Comparison of ENCODE assay signal across 34 mouse cellular contexts in genomic region chr17:84895526-84895925, GRCm38 (mm10).
"Had no signal": no experiment of that assay in that cellular context is flagged by ENCODE, and none has a peak within 500 bp of the region (broad histone marks: within the 10 kb centered on the region; RNA-seq: fewer than 3 reads in every experiment).

No protein-coding gene starts in this region.

- H3K4me1 ChIP-seq: heart, embryonic 10.5 days; heart, embryonic 12.5 days; hindbrain, embryonic 10.5 days; hindbrain, embryonic 12.5 days; hindbrain, embryonic 13.5 days had no signal

- ATAC-seq: hindbrain, embryonic 16.5 days; hindbrain, postnatal 0 days; inflammation-experienced regulatory T-cells, adult 6 months; intestine, embryonic 15.5 days; intestine, embryonic 16.5 days; intestine, postnatal 0 days had no signal

- H3K9ac ChIP-seq: heart, embryonic 12.5 days; heart, embryonic 13.5 days; heart, embryonic 15.5 days; hindbrain, embryonic 12.5 days; hindbrain, embryonic 13.5 days; hindbrain, embryonic 14.5 days; hindbrain, embryonic 15.5 days; intestine, embryonic 15.5 days; kidney, embryonic 15.5 days had no signal

- H3K9me3 ChIP-seq: heart, embryonic 10.5 days; heart, embryonic 15.5 days; hindbrain, embryonic 13.5 days; hindbrain, embryonic 15.5 days; intestine, embryonic 15.5 days; kidney, embryonic 15.5 days had no signal

- H3K27me3 ChIP-seq: heart, embryonic 12.5 days; heart, embryonic 13.5 days; heart, embryonic 15.5 days; hindbrain, embryonic 12.5 days; hindbrain, embryonic 13.5 days; hindbrain, embryonic 15.5 days; intestine, embryonic 15.5 days; kidney, embryonic 15.5 days had no signal

- DNase-seq: heart, adult 2 months; heart, postnatal 10 days; heart, postnatal 14 days; heart, postnatal 36 days; heart, postnatal 4 days; kidney, adult 11 months; kidney, adult 18-20 months; kidney, adult 8-10 months; kidney, adult 9 months; kidney, postnatal 14 days; kidney, postnatal 25 days; kidney, postnatal 36 days; kidney, postnatal 4 days; layer of hippocampus, adult 9-11 months; layer of hippocampus, postnatal 36 days had no signal

- H3K27ac ChIP-seq: heart, adult 2 months; heart, embryonic 10.5 days; heart, embryonic 13.5 days; heart, embryonic 15.5 days; hindbrain, embryonic 10.5 days; hindbrain, embryonic 12.5 days; hindbrain, embryonic 13.5 days; hindbrain, embryonic 14.5 days; hindbrain, embryonic 15.5 days; hindbrain, postnatal 0 days; intestine, embryonic 15.5 days; kidney, embryonic 15.5 days; kidney, postnatal 0 days; layer of hippocampus, adult 2 months had no signal

- H3K36me3 ChIP-seq: heart, embryonic 10.5 days; heart, embryonic 12.5 days; heart, embryonic 13.5 days; heart, embryonic 15.5 days; hindbrain, embryonic 10.5 days; hindbrain, embryonic 12.5 days; hindbrain, embryonic 13.5 days; hindbrain, embryonic 15.5 days; intestine, embryonic 15.5 days; kidney, embryonic 15.5 days had no signal

- H3K4me3 ChIP-seq: heart, adult 2 months; heart, embryonic 10.5 days; heart, embryonic 12.5 days; heart, embryonic 13.5 days; heart, embryonic 15.5 days; hindbrain, embryonic 10.5 days; hindbrain, embryonic 12.5 days; hindbrain, embryonic 13.5 days; hindbrain, embryonic 15.5 days; intestine, embryonic 15.5 days; kidney, embryonic 15.5 days; layer of hippocampus, adult 2 months had no signal

- H3K4me2 ChIP-seq: heart, embryonic 11.5 days; heart, embryonic 12.5 days; heart, embryonic 13.5 days; heart, embryonic 15.5 days; hindbrain, embryonic 12.5 days; hindbrain, embryonic 13.5 days; hindbrain, embryonic 14.5 days; hindbrain, embryonic 15.5 days; intestine, embryonic 15.5 days; kidney, embryonic 15.5 days had no signal
